Mouse (Mus musculus) E14TG2a.4 (cell line): ENCODE data around the gene Ttc33.

Experiments
- CTCF ChIP-seq: conservative IDR thresholded peaks from 2 replicates; pipeline ENCODE4 v1.5.1; 2014; ENCODE audit warnings: low read length
- NANOG ChIP-seq: IDR thresholded peaks from 2 replicates; pipeline ENCODE4 v1.6.1; 2014; ENCODE audit warnings: borderline replicate concordance, low read length, mixed read lengths
- POU5F1 ChIP-seq: IDR thresholded peaks from 2 replicates; pipeline ENCODE4 v1.6.1; 2014; ENCODE audit warnings: low read length, borderline replicate concordance

- TF ChIP-seq CTCF (no peak), POU5F1 (no peak), NANOG (no peak)
Measured at GRCm38 (mm10) chr15:5262095-5262667, 76.9 kb downstream of the Ttc33 start.
